Comparison of ENCODE assay signal across 25 mouse cellular contexts in the genomic region with DNA sequence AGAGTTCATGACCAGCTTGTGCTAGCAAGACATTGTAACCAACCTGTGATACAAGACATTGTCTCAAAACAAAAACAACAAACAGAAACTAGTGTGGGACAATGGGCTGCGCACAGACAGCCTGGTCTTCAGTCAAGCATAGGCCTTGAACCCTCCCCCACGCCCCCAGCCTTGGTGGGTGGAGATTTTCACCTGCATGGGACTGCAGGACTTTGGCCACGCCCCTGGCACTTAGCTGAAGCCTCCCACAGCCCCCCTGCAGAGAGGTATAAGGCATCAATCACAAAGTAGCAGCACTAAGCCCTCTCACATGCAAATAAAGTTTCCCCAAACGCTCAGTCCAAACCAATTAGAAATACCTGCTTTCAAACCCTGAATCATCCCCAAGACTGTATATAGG. TPM values are rescaled to one million over a fixed set of nuclear protein-coding genes. Genes with fewer than 3 reads are reported as not detected.
DNase-seq lines count a peak whose midpoint lies in the region; ATAC-seq lines count a peak whose summit lies in the region.
"Had no signal": no experiment of that assay in that cellular context is flagged by ENCODE, and none has a peak within 500 bp of the region (broad histone marks: within the 10 kb centered on the region; RNA-seq: fewer than 3 reads in every experiment).

No protein-coding gene starts in this region.

- no peak overlapping the region for H3K9ac ChIP-seq in heart, embryonic 11.5 days (ENCODE audit: low read depth, low read length)
- H3K9ac ChIP-seq in midbrain, embryonic 11.5 days (ENCODE audit: low read length): no peak overlapping the region
- H3K9ac ChIP-seq: embryonic facial prominence, embryonic 12.5 days; embryonic facial prominence, embryonic 15.5 days; forebrain, embryonic 12.5 days; forebrain, embryonic 15.5 days; heart, embryonic 13.5 days; hindbrain, embryonic 12.5 days had no signal

- H3K4me3 ChIP-seq in heart, embryonic 11.5 days (ENCODE audit: low read depth, low read length): no peak overlapping the region
- no peak overlapping the region for H3K4me3 ChIP-seq in midbrain, embryonic 11.5 days (ENCODE audit: low read depth, low read length)
- H3K4me3 ChIP-seq: embryonic facial prominence, embryonic 12.5 days; embryonic facial prominence, embryonic 15.5 days; forebrain, embryonic 12.5 days; forebrain, embryonic 15.5 days; heart, embryonic 13.5 days; hindbrain, embryonic 12.5 days had no signal

- H3K27ac ChIP-seq in heart, embryonic 11.5 days (ENCODE audit: low read depth, low read length): no peak overlapping the region
- H3K27ac ChIP-seq in midbrain, embryonic 11.5 days (ENCODE audit: low read depth, low read length): no peak overlapping the region
- H3K27ac ChIP-seq: embryonic facial prominence, embryonic 12.5 days; embryonic facial prominence, embryonic 15.5 days; forebrain, embryonic 12.5 days; forebrain, embryonic 15.5 days; heart, embryonic 13.5 days; hindbrain, embryonic 12.5 days had no signal

- H3K27me3 ChIP-seq in heart, embryonic 11.5 days (ENCODE audit: control insufficient read depth, insufficient read depth, low read length): no peaks in the 10 kb centered on the region
- no peaks in the 10 kb centered on the region for H3K27me3 ChIP-seq in midbrain, embryonic 11.5 days (ENCODE audit: control insufficient read depth, insufficient read depth, low read length)
- H3K27me3 ChIP-seq: embryonic facial prominence, embryonic 12.5 days; embryonic facial prominence, embryonic 15.5 days; forebrain, embryonic 12.5 days; forebrain, embryonic 15.5 days; heart, embryonic 13.5 days; hindbrain, embryonic 12.5 days had no signal

- H3K4me2 ChIP-seq in heart, embryonic 11.5 days: no peak overlapping the region
- H3K4me2 ChIP-seq in midbrain, embryonic 11.5 days: no peak overlapping the region
- H3K4me2 ChIP-seq: embryonic facial prominence, embryonic 12.5 days; embryonic facial prominence, embryonic 15.5 days; forebrain, embryonic 12.5 days; forebrain, embryonic 15.5 days; heart, embryonic 13.5 days; hindbrain, embryonic 12.5 days had no signal

- H3K9me3 ChIP-seq in heart, embryonic 11.5 days (replicated peaks; ENCODE audit: control insufficient read depth, low read length): no peaks in the 10 kb centered on the region
- no peaks in the 10 kb centered on the region for H3K9me3 ChIP-seq in midbrain, embryonic 11.5 days (ENCODE audit: control insufficient read depth, low read length)
- H3K9me3 ChIP-seq: embryonic facial prominence, embryonic 12.5 days; embryonic facial prominence, embryonic 15.5 days; forebrain, embryonic 12.5 days; forebrain, embryonic 15.5 days; heart, embryonic 13.5 days; hindbrain, embryonic 12.5 days had no signal

- no peaks in the 10 kb centered on the region for H3K4me1 ChIP-seq in heart, embryonic 11.5 days (ENCODE audit: control insufficient read depth, insufficient read depth, low read length)
- H3K4me1 ChIP-seq in midbrain, embryonic 11.5 days (ENCODE audit: control insufficient read depth, insufficient read depth, low read length): no peaks in the 10 kb centered on the region
- H3K4me1 ChIP-seq: embryonic facial prominence, embryonic 12.5 days; embryonic facial prominence, embryonic 15.5 days; forebrain, embryonic 12.5 days; forebrain, embryonic 15.5 days; heart, embryonic 13.5 days; hindbrain, embryonic 12.5 days had no signal

- no peak for ATAC-seq in heart, embryonic 11.5 days (replicated peaks; ENCODE audit: insufficient number of reproducible peaks, low FRiP score, low TSS enrichment)
- ATAC-seq in midbrain, embryonic 11.5 days (ENCODE audit: low FRiP score): no peak
- no peak for ATAC-seq in megakaryocyte-erythroid progenitor cell, adult 5-6 weeks (replicated peaks; ENCODE audit: low FRiP score, low TSS enrichment, poor library complexity, severe bottlenecking)
- ATAC-seq: forebrain, embryonic 15.5 days; intestine, postnatal 0 days had no signal

- peak; percentile 59 for DNase-seq in heart, adult 11 months
- DNase-seq in ES-CJ7 (ENCODE audit: low read depth, low spot score) (peak; percentile 92), ZHBTc4 (ENCODE audit: low read depth, low spot score) (peak; percentile 87)
- peak; percentile 51 for DNase-seq in testis, postnatal 10 days (ENCODE audit: low spot score)
- no peak for DNase-seq in midbrain, embryonic 11.5 days (ENCODE audit: low spot score, missing footprints)
- no peak for DNase-seq in frontal cortex, postnatal 36 days (ENCODE audit: low spot score in 2 of 2)
- DNase-seq: adrenal gland, postnatal 10 days; adrenal gland, postnatal 36 days; cerebellum, adult 18-20 months; cerebellum, adult 9-10 months; cerebellum, postnatal 14 days; gastrocnemius, postnatal 10 days; heart, adult 18-20 months; heart, postnatal 14 days; heart, postnatal 4 days had no signal

- no peaks in the 10 kb centered on the region for H3K36me3 ChIP-seq in heart, embryonic 11.5 days (ENCODE audit: control insufficient read depth, insufficient read depth, low read length)
- H3K36me3 ChIP-seq in midbrain, embryonic 11.5 days (ENCODE audit: control insufficient read depth, insufficient read depth, low read length): no peaks in the 10 kb centered on the region
- H3K36me3 ChIP-seq: embryonic facial prominence, embryonic 12.5 days; embryonic facial prominence, embryonic 15.5 days; forebrain, embryonic 12.5 days; forebrain, embryonic 15.5 days; heart, embryonic 13.5 days; hindbrain, embryonic 12.5 days had no signal

- WGBS in heart, embryonic 11.5 days (ENCODE audit: insufficient replicate concordance): 70% methylated on average over 4 of the region's 4 CpGs
- WGBS in midbrain, embryonic 11.5 days: 67% methylated on average over 4 of the region's 4 CpGs

RNA-seq across cellular contexts. Expression of a gene that starts 11.1 kb away (rescaled TPM):
- 1.4 and 1.5 TPM in 2 replicates for polyA plus RNA-seq in heart, embryonic 11.5 days (2014; fragmentation: Nextera tagmentation; extraction: Ambion mirVana)
- 1.8 and 2.1 TPM in 2 replicates for polyA plus RNA-seq in midbrain, embryonic 11.5 days (2014; fragmentation: Nextera tagmentation; extraction: Ambion mirVana)
- total RNA-seq in megakaryocyte-erythroid progenitor cell, adult 5-6 weeks (2014; fragmentation: Nextera tagmentation): 0.22 and 0.79 TPM in 2 replicates
- total RNA-seq in megakaryocyte-erythroid progenitor cell, adult 5-6 weeks (2017): 0.15 TPM in 1 of 2 replicates, not detected in the other
- total RNA-seq: MEL had no signal

Comparison
In these comparisons a context has a peak if more than half of its experiments do, and no peak if none do; other contexts are left out.
1. DNase-seq: peak in heart, adult 11 months (single experiment), ES-CJ7 (single experiment), ZHBTc4 (single experiment) and testis, postnatal 10 days (single experiment); none in midbrain, embryonic 11.5 days (single experiment) and frontal cortex, postnatal 36 days (0 of 2).